Mouse (Mus musculus): ENCODE data around the gene Pip5k1c.

The Pip5k1c gene

GRCm38 (mm10) chr10:81351678-81352291, 59.0 kb downstream of the Pip5k1c start:
- no peak for DNase-seq

GRCm38 (mm10) chr10:81354738-81355477, 62.1 kb downstream of the Pip5k1c start:
- DNase-seq, result no peak

DNA sequence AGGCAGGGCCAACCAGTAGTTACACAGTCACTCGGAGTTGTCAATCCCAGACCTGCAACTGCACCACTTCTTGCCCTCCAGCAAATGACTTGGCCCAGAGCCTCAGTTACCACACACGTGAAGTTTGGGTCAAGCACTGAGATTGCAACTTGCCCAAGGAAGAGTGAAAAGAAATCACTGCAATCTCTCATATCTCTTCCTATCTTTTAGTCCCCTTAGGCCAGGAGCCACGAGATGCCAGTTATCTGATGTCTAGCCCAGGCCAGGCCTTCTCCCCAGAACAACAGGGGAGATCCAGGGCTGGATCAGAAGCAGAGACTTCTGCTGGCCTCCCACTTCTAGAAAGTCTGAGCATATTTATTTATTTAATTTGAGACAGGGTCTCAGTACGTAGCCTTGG, 62.8 kb downstream of the Pip5k1c start:
- DNase-seq, result no peak

GRCm38 (mm10) chr10:81356352-81356990, 63.7 kb downstream of the Pip5k1c start:
- DNase-seq, result no peak

DNA sequence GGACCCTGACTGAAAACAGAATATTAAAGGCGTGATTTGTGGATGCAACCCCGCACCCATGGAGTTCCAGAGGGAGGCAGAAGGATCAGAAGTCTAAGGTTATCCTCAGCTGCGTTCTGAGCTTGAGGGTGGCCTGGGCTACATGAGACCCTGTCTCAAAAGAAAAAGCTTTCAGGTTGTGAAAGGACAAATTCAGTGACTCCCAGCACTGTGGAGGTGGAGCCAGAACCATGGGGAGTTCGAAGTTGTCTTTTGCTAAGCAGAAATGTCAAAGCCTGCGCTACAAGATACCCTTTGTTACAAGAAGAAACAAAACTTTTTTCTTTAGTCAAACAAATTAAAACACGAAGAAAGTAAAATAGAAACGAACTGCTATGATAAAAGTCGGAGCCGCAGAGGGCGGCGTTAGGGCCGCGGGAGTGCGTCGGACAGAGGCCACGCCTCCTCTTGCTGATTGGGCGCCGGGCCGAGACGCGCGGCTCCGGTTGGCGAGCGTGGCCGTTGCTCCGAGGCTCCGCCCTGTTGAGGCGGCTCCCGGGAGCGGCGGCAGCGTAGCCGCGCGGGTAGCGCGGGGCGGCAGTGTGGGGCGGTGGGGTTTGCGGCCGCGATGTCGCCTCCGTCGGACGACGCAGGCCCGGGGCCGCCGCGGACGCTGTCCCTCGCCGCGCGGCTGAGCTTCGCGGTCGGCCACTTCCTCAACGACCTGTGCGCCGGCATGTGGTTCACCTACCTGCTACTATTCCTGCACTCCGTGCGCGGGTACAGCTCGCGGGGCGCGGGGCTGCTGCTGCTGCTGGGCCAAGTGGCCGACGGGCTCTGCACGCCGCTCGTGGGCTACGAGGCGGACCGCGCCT, 64.5 kb downstream of the Pip5k1c start, which contains the start of gene Mfsd12:
Gene Mfsd12, plus strand, starts transcription at position 501 of the 854 bp plus-strand sequence.
- peak; percentile 98 for DNase-seq

DNA sequence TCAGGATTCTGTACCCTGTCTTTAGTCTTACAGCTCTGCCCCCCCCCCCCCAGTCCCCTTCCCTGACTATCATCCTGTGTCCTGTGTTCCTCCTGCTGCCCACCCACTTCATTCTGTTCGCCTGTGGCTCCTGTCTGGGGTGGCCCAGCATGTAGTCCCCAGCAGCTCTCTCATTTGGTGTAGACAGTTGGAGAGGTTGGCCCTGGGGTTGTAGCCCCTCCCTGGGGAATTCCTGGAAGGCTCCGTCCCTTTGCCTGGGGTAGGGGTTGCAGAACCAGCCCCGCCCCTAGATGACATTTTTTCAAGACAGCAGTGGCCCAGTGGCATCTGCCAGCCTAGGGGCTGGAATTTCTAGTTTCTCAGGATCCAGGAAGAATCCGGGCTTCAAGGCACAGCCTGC, 65.4 kb downstream of the Pip5k1c start:
- DNase-seq, result no peak

DNA sequence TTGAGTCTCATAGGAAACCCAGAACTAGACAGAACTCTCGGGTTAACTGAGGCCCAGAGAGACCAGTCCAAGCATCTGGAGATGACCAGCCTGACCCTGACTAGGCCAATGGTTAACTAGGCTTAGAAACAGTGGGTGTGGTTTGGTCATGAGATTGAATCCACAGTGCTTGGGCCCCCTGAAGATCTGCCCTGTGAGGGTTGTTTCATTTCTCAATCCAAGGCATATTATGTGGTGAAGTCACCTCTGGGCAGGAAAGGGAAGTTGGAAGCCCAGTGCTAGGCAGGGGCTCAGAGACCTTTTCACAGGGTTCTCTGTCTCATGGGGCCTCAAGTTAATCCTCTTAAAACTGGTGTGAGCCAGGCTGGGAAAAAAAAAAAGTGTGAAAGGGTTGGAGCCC, 66.1 kb downstream of the Pip5k1c start:
- DNase-seq, result no peak

DNA sequence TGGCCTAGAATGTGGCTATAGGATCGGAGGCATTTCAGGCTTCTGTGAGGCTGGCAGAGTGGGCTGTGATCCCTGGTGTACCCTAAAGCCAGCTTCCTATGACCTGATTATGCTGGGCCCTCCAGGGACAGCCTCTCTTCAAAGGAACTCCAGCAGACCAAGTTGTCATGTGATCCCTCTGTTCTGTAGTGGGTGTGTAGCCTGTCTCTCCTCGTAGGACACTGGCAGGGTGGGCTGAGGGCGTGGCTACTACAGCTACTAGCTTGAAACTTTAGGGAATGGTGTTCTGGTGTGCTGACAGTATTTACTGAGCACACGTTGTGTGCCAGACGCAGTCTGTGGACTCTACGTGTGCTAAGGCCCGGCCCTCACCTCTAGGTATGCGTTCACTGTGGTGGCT, 68.0 kb downstream of the Pip5k1c start:
- DNase-seq, result no peak

GRCm38 (mm10) chr10:81362336-81362949, 69.7 kb downstream of the Pip5k1c start:
- no peak for DNase-seq

GRCm38 (mm10) chr10:81363436-81364346, 70.9 kb downstream of the Pip5k1c start:
- DNase-seq, result peak in 1 of 2 experiments; percentile 32

- DNase-seq, result peak; percentile 57
Measured at GRCm38 (mm10) chr10:81364666-81365065, 71.9 kb downstream of the Pip5k1c start.

DNA sequence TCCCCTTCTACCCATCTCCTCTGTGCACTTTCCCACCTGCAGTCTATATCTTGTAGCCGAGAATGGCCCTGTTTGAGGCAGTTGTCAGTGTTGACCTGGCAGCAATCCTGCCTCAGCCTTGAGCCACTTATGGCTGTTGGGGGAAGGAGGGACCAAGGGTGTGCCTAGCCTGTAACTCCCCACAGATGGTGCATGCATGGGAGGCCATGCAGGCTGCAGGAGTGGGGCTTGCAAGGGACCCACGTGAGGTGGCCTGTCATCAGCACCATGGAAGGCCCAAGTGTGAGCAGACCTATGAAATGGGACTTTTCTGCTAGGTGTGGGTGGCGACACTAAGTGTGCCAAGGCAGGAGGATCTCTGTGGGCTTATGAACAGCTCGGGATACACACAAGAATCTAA, 72.3 kb downstream of the Pip5k1c start:
- DNase-seq, result peak in 1 of 2 experiments; percentile 56

GRCm38 (mm10) chr10:81365672-81366476, 73.1 kb downstream of the Pip5k1c start, which contains the start of gene 4930404N11Rik:
Gene 4930404N11Rik, minus strand, starts transcription at chr10:81365816.
- peak; percentile 37 to 38 for DNase-seq

DNA sequence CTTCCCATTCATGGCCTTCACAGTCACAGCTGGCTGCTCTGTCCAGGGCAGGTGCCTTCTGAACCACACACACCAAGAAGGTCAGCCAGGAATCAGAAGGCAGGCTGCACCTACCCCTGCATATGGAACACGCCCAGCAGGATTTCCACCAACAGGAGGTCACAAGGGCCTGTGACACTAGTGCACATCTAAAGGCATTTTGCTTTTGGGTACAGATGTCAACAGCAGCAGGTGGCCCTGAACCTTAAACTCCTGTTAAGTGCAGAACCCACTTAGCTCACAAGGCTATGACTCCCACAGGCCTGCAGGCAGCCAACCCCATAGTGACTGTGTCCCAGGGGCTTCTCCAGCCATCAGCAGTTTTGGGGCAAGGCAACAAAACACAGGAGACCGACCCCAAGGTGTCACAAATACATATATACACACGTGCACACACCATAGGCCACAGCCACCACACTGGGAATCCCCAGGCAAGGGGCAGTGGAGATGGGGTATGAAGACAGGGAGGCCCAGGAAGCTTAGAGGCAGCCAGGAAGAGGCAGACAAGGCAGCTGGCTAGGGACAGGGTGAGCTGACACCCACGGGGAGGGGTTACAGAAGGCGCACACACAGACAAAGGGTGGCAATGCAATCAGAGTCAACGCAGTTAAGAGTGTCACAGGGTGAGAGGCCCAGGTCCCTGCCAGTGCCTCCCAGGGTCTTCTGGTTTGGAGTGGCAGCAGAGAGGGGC, 73.9 kb downstream of the Pip5k1c start:
- DNase-seq, result no peak

DNA sequence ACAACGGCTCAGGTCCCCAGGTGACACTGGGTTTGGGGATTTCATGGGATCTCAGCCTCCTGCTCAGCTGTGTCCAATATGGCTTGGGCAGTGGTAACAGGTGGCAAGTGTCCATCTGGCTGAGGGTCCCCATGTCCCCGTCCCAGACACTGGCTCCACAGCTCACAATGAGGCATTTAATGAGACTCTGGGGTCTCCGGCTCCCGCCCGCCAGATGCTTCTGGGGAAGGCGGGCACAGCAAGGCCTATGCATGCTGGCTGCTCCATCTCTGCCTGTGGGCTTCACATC, 74.4 kb downstream of the Pip5k1c start:
- DNase-seq, result peak; percentile 49 to 61
